Mouse (Mus musculus): ENCODE measurements around the gene Tmem41b. TPM values are rescaled to one million over a fixed set of nuclear protein-coding genes. Genes with fewer than 3 reads are reported as not detected.

The Tmem41b gene
- 10 to 100 TPM; 54.7 to 55.1 TPM for total RNA-seq (2021)
- long read RNA-seq, experiment 1, transcript Tmem41b-201 (7 exons, 3,840 nt), result major isoform, 39 of 47 reads
- long read RNA-seq, experiment 1, partial matches to known transcripts, result 0 of 47 reads
- long read RNA-seq, experiment 1, other reads (novel, unspliced or antisense), result 8 of 47 reads
- long read RNA-seq, experiment 2, transcript Tmem41b-201 (7 exons, 3,840 nt), result major isoform, 34 of 39 reads
- long read RNA-seq, experiment 2, partial matches to known transcripts, result 3 of 39 reads
- long read RNA-seq, experiment 2, other reads (novel, unspliced or antisense), result 2 of 39 reads

DNA sequence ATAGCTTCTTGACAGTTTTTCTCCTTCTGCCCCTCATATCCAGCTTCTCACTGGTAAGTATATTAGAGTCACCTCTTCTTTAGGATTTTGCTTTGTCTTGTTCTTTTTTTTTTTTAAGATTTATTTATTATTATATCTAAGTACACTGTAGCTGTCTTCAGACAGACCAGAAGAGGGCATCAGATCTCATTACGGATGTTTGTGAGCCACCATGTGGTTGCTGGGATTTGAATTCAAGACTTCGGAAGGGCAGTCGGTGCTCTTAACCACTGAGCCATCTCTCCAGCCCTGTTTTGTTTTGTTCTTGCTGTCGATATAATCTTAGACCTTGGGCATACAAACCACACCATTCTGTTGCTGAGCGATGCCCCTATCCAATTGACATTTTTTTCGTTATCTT, at the start of gene Tmem41b:
TSS of gene Tmem41b (minus strand) at position 155 of the 400 bp plus-strand sequence.
- DNase-seq (ENCODE audit: low spot score in 2 of 2), result peak in 1 of 2 experiments; percentile 35
- intact Hi-C loops (cut with DNase I), result loop anchor here (2.0 kb wide), 1 partner anchor 74 kb away; the partner anchor contains the start of gene Zfp143

DNA sequence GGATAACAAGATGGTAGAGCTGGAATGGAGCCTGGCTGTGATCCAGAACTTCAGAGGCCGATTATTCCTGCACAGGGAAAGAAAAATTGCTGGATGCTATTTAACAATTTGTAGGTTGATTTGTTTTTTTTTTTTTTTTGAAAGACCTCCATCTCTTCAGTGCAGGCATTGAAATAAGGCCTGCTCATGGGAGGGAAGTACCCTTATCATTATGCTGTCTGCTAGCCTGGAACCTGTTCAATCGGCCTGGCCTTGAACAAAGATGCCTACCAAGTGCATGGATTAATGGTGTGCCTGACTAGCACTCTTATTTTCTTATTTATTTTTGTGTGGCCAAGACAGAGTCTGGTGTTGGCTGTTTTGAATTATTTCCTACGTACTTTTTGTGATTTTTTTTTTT, 43.6 kb upstream of the Tmem41b start:
- DNase-seq (ENCODE audit: low spot score in 2 of 2), result no peak
- intact Hi-C loops (cut with DNase I), result loop anchor here (5.0 kb wide), 1 partner anchor 53 kb away; no protein-coding TSS in a partner anchor

GRCm38 (mm10) chr7:110028826-110029225, 42.1 kb upstream of the Tmem41b start:
- intact Hi-C loops (cut with DNase I), result no loop called here

DNA sequence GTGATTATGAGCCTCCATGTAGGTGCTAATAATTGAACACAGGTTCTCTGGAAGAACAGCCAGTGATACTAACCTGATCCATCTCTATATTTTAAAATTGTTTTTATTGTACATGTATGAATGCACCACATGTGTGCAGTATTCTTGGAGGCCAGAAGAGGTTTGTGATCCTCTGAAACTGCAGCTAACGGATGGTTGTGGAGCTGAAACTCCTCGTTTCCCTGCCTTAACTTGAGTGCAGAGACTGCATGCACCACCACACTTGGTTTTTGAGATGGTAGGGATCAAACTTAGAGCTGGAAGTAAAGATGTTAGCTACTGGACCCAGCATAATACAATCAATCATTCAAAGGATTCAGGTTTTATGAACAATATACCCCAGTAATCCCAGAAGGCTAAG, 39.9 kb upstream of the Tmem41b start:
- intact Hi-C loops (cut with DNase I), result no loop called here
- no peak for DNase-seq (ENCODE audit: low spot score in 2 of 2)

More at GRCm38 (mm10) chr7:110028826-110029225, 42.1 kb upstream of the Tmem41b start:
- no peak for DNase-seq (ENCODE audit: low spot score in 2 of 2)

GRCm38 (mm10) chr7:110023553-110023952, 36.8 kb upstream of the Tmem41b start:
- intact Hi-C loops (cut with DNase I), result no loop called here
- no peak for DNase-seq (ENCODE audit: low spot score in 2 of 2)

DNA sequence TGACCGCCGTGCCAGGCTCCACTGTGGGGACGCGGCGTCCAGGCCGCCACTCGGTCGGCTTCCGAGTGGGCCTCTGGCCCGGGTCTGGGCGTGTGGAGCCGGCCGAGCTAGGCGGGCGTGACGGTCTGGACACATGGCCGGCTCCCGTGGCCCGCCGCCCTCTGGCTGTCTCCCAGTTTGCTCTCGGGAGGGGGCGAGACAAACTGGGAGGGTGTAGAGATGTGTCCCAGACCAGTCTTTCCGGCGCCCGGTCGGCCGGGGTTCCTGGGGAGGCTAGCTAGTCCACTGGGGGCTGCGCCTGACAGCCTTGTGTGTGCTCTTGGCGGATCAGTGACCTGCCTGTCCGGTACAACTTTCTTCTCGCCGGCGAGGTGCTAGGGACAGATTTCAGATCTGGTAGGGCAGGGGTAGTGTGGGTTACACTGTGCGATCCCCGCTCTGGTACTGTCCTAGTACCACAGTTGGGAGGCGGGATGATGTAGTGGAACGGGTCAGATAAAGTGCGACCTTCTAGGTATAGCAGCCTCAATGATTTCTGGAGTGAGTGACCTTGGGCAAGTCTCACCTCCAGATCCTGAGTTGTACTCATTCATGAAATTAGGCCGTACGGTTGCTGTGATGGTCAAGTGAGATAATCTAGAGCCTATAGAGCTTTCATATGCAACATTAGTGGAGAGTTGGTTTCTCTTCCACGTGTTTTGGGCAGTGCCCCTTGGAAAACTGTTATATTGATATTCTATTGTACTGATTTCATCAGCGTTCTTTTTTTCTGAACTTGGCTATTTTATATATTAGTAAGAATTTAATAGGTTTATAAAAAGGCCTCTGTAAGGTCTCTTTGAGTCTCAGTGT, 32.1 kb upstream of the Tmem41b start:
- intact Hi-C loops (cut with DNase I), result loop anchor here (2.0 kb wide), 1 partner anchor 60 kb away; no protein-coding TSS in a partner anchor
- peak; percentile 19 to 33 for DNase-seq (ENCODE audit: low spot score in 2 of 2)

- intact Hi-C loops (cut with DNase I), result loop anchor here (2.0 kb wide), 1 partner anchor 59 kb away; no protein-coding TSS in a partner anchor
- peak; percentile 90 to 93 for DNase-seq (ENCODE audit: low spot score in 2 of 2)
Observed at GRCm38 (mm10) chr7:110018117-110018630, 31.4 kb upstream of the Tmem41b start, which contains the start of gene Ipo7. TSS of gene Ipo7 (plus strand) at chr7:110018274.

- no peak for DNase-seq (ENCODE audit: low spot score in 2 of 2)
- intact Hi-C loops (cut with DNase I), result no loop called here
Observed at GRCm38 (mm10) chr7:110014272-110014671, 27.5 kb upstream of the Tmem41b start.

DNA sequence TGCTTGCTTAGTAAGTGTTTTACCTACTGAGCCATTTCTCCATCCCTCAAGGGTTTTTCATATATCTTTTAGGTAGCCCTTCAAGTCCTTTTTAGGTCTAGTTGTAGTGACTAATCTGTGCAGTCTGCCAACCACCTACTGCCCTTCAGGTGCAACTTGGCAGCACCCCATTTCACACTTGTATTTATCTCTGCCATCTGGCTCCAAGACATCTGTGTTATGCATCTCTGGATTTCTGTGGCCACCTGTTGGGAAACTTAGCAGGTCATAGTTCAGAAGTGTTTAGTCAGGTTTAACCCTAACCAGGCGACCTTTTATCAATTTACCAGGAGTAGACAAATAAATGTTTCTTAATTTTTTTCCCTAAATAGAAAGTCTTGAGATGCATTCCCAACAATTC, 24.7 kb upstream of the Tmem41b start:
- DNase-seq (ENCODE audit: low spot score in 2 of 2), result no peak
- intact Hi-C loops (cut with DNase I), result no loop called here

- no peak for DNase-seq (ENCODE audit: low spot score in 2 of 2)
- intact Hi-C loops (cut with DNase I), result loop anchor here (10.0 kb wide), 1 partner anchor 236 kb away; no protein-coding TSS in a partner anchor
Observed at GRCm38 (mm10) chr7:110009084-110009483, 22.4 kb upstream of the Tmem41b start.

- intact Hi-C loops (cut with DNase I), result loop anchor here (10.0 kb wide), 1 partner anchor 236 kb away; no protein-coding TSS in a partner anchor
- no peak for DNase-seq (ENCODE audit: low spot score in 2 of 2)
Observed at GRCm38 (mm10) chr7:110008513-110008912, 21.8 kb upstream of the Tmem41b start.

DNA sequence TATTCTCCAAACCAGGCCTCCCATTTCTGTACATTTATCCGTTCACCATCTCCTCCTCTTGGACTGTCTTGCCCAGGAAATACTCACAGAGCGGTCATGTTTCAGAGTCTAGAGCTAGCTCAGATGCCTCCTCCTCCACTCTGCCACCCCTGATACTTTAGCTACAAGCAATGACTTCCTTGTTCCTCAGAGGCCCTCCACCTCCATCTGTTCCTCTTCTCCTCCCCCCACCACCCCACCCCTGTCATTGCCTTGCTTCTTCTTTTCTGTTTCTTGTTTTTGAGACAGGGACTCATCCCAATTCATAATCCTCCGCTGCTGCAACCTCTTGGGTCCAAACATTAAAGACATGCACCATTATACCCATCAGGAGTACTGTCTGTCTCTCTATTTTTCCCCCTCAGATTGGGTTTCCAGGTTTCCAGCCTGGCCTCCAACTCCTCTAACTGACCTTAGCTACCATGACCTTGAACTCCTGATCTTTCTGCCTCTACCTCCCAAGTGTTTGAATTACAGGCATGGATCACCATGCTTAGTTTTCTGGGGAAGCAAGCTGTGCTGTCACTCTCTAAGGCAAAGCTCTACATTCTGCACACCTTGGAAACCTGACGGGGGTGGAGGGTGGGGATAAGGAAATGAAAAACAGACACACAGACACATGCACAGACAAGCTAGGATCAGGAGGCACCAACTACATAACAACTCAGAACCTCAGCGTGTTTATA, 19.9 kb upstream of the Tmem41b start:
- no peak for DNase-seq (ENCODE audit: low spot score in 2 of 2)
- intact Hi-C loops (cut with DNase I), result loop anchor here (10.0 kb wide), 1 partner anchor 238 kb away; no protein-coding TSS in a partner anchor

DNA sequence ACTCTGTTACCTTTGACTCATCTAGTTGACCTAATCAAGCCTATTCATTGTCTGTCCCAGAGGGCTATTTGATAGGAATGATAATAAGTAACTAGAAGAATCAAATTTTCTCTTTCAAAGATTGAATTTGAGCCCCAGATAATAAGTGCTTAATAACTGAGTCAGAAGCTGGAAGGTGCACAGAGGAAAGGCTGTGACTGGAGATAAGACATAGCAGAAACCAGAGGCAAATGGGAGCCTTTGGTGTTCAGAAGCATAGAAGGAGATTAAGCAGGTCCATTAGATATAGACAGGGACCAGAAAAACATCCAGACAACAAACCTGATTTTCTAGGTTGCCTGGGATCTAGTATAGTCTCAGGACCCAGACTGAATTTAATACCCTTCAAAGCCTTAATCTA, 19.2 kb upstream of the Tmem41b start:
- DNase-seq (ENCODE audit: low spot score in 2 of 2), result no peak
- intact Hi-C loops (cut with DNase I), result loop anchor here (10.0 kb wide), 1 partner anchor 239 kb away; no protein-coding TSS in a partner anchor

DNA sequence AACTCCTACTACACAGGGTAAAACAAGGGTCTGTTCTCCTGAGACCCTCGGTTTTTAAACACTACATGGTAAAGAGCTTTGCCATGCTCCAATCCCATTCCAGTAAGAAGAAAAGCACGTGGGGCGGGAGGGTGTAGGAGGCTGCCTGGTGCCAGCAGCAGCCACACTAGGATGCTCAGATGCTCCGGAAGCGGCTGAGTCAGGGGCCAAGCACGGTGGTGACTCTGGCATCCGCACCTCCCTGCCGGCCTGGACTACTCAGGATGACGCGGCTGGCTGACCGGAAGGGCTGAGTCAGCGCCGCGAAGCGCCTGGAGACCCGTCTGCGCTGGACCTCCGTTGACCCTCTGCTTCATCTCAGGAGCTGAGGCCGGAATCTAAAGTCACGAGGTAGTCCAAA, 16.2 kb upstream of the Tmem41b start:
- intact Hi-C loops (cut with DNase I), result loop anchor here (10.0 kb wide), 1 partner anchor 242 kb away; no protein-coding TSS in a partner anchor
- peak in 1 of 2 experiments; percentile 30 for DNase-seq (ENCODE audit: low spot score in 2 of 2)

GRCm38 (mm10) chr7:110002092-110002491, 15.4 kb upstream of the Tmem41b start:
- DNase-seq (ENCODE audit: low spot score in 2 of 2), result no peak
- intact Hi-C loops (cut with DNase I), result loop anchor here (10.0 kb wide), 1 partner anchor 243 kb away; no protein-coding TSS in a partner anchor

- no peak for DNase-seq (ENCODE audit: low spot score in 2 of 2)
- intact Hi-C loops (cut with DNase I), result no loop called here
Observed at GRCm38 (mm10) chr7:109998388-109998787, 11.7 kb upstream of the Tmem41b start.

GRCm38 (mm10) chr7:109993157-109993959, 6.6 kb upstream of the Tmem41b start:
- no peak for DNase-seq (ENCODE audit: low spot score in 2 of 2)
- intact Hi-C loops (cut with DNase I), result no loop called here

DNA sequence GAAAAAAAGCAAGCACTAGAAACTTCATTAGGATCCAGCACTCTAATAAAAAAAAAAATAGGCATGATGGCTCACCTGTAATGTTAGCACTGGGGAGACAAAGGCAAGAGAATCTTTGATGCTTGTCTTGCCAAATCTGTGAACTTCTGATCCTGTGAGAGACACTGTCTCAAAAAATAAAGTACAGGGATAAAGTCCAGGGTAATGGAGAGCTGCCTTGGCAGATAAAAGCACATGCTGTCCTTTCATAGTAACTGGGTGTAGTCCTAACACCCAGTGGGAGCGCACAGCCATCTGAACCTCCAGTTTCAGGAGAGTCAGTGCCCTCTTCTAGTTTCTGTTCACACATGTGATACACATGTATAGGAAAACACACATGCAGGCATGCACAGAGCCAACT, 4.6 kb upstream of the Tmem41b start:
- intact Hi-C loops (cut with DNase I), result no loop called here
- no peak for DNase-seq (ENCODE audit: low spot score in 2 of 2)
